Mouse (Mus musculus) left cerebral cortex, adult 2 months (tissue): Measurements from ENCODE around the gene Tpk1. TPM values are rescaled to one million over a fixed set of nuclear protein-coding genes. Genes with fewer than 3 reads are reported as not detected.
"Not testable (repeated sequence)": the region's sequence is repeated elsewhere in the genome, so short reads cannot be mapped to it uniquely, and the experiment has no call there.

ENCODE experiments used
- DNase-seq, 2 experiments: peaks; one replicate each; pipeline ENCODE4 v3.0.0; 2021 to 2022; ENCODE audit warnings: low spot score in 2 of 2, mixed read lengths in 1 of 2; ENCODE audit errors: extremely low spot score in 1 of 2
- H3K27ac ChIP-seq: fragments of 200-600 bp; 2 replicates; pipeline ENCODE4 v1.8.1; 2022
- H3K4me3 ChIP-seq: fragments of 200-600 bp; 2 replicates; pipeline ENCODE4 v1.8.1; 2022
- CTCF ChIP-seq: fragments of 200-600 bp; IDR thresholded peaks from 2 replicates; pipeline ENCODE4 v1.8.1; 2022; ENCODE audit warnings: antibody characterized with exemption, mild to moderate bottlenecking, moderate library complexity
- intact Hi-C: fragments of 180-260 bp; cut with DNase I; formaldehyde crosslinking; loops from one replicate; pipeline ENCODE4 v1.15.1; 2025
- total RNA-seq, 2 experiments: library from RNA; stranded (reverse); gene quantifications; 2 replicates each; pipeline ENCODE4 v1.2.3; 2021

Tpk1 gene
- total RNA-seq, 2 experiments from 2014 or later = 3.2 to 3.9 TPM

DNA sequence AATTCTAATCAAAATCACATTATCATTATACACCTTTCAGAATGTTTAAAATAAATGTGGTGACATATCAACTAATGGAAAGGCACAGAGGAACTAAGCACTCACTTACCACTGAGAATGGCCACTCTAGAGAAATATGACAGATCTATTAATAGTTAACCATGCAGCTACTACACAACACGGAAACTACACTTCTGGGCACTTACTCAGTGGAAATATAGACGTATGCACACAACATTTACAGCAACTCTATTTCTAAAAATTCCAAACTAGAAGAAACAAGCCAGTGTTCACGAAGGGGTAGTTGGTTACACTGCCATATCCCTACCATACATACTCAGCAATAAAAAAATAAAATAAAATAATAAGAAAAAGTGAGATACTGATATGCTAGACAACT, 28.0 kb downstream of the Tpk1 start:
- intact Hi-C loops = no loop called here
- Histone ChIP-seq H3K27ac (no peak overlapping the region), H3K4me3 (no peak overlapping the region)
- DNase-seq = no peak
- TF ChIP-seq CTCF = no peak

DNA sequence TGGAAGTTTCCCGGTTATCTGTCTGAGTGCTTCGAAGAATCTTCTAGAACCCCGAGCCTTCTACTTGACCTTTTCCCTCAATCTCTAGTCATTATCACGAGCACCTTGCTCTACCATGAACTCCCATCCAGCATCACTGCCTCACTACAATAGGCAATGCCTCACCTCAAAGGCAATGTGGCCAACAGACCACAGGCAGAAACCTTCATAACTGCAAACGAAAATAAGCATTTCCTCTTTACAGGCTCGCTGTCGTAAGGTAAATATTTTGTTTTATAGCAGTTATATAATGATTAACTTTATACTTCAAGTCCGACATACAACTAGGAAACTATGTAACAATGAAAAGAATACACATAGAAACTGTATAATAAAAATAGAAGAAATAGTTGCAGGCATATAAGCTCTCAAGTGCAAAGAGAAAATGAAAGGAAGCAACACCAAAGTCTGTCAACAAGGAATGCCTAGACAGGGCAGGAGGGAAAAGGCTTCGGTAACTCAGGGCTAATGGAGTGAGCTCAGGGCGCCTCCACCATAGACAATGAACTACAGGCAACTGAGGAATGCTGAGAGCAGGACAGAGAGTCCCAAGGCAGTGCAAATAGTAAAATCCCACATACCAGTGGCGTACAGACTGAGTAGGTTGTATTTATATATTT, 29.0 kb downstream of the Tpk1 start:
- no peak for TF ChIP-seq CTCF
- H3K4me3 ChIP-seq = no peak overlapping the region
- no peak for DNase-seq
- intact Hi-C loops = no loop called here
- no peak overlapping the region for H3K27ac ChIP-seq

DNA sequence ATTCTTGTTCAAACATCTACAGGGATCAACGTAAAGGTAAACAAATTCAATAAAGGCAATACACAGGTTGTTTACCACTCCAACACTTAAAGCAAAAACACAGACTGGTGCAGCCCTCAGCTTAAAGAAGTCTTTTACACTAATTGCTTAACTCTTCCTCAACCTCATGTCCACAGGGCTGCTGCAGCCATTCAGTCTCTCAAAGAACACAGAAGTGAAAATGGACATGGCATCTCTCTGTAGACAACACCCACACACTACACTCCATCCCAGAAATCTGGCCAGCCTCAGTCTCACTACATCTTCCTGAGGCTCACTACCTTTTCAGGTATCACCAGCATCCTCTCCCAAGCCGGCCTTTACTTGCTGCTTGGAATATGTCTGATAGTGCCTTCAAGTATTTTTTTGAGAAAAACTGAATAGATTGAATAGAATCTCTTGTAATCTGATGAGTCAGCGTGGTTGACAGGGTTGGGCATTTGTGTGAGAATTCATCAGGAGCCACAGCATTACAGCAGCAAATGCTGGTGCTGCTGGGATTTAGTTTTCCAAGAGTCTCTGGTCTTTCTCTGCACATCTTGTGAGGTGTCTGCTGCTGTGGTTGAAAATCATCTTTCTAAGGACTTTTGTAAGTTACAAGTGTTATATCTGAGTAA, 32.6 kb downstream of the Tpk1 start:
- no peak for DNase-seq
- no peak for TF ChIP-seq CTCF
- intact Hi-C loops = no loop called here
- no peak overlapping the region for H3K4me3 ChIP-seq
- no peak overlapping the region for H3K27ac ChIP-seq

DNA sequence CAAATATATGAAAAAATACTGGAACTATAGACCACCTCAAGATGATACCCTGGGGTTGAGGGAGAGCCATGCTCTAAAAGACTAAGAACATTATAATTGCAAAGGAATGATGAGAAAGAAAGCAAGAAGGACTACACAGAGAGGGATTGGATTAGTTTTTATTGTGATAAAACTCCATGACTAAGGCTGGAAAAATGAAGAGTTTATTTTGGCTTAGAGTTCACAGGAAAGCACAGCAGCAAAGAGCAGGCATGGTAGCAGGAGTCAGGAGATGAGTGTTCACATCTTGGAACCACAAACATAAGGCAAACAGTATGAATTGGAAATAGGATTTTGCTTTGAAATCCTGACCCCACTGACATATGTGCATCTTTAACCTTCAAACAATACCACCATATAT, 33.2 kb downstream of the Tpk1 start:
- intact Hi-C loops = no loop called here
- Histone ChIP-seq H3K4me3 (no peak overlapping the region), H3K27ac (no peak overlapping the region)
- no peak for DNase-seq
- no peak for TF ChIP-seq CTCF

DNA sequence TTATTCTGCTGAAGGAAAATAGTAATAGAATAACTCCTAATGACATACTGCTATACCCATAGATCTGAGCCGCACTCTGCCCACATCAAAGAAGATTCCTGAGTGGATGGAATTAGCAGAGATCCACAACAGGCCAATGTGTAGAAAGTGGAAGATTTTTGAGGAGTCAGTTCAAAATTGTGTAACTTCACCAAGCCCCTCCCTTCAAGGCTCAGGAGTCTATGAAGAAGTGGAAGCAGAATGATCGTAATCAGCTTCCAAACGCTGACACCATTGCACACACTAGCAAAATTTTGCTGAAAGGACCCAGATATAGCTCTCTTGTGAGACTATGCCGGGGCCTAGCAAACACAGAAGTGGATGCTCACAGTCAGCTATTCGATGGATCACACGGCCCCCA, 42.6 kb downstream of the Tpk1 start:
- intact Hi-C loops, H3K27ac ChIP-seq, DNase-seq, H3K4me3 ChIP-seq: not testable (repeated sequence)

DNA sequence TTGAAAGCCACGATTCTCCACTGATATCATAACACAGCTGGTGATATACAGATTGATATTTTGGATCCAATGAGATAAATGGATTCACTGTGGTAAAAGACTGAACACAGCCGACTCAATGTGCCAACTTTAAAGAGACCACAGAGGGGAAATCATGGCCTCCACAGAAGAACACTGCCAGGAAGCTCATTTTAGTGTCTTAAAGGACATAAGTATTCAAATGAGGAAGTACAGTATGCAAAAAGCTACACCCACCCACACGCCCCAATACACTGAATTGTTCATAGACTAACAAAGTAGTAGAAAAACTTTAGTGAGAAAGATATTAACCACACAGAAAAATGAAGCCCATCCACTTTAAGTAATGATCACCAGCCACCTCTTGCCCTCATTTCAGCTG, 46.8 kb downstream of the Tpk1 start:
- no peak overlapping the region for H3K27ac ChIP-seq
- H3K4me3 ChIP-seq = no peak overlapping the region
- no peak for DNase-seq
- no peak for TF ChIP-seq CTCF
- intact Hi-C loops = no loop called here

DNA sequence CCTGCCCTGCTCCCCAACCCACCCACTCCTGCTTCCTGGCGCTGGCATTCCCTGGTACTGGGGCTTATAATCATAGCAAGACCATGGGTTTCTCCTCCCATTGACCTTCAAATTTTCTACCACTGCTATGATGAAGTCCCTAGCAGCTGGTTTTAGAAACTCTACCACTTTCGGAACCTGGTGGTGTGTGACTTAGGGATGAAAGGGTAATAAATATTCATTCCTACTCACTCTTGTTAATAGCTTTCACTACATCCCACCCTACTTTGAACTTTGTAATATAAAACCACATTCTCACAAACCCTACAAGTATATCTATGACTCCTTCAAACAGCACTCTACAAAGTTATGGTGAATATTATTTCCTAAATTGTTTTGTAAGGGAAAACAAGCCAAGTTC, 54.3 kb downstream of the Tpk1 start:
- Histone ChIP-seq H3K4me3 (no peak overlapping the region), H3K27ac (no peak overlapping the region)
- intact Hi-C loops = no loop called here
- TF ChIP-seq CTCF = no peak
- DNase-seq = no peak

DNA sequence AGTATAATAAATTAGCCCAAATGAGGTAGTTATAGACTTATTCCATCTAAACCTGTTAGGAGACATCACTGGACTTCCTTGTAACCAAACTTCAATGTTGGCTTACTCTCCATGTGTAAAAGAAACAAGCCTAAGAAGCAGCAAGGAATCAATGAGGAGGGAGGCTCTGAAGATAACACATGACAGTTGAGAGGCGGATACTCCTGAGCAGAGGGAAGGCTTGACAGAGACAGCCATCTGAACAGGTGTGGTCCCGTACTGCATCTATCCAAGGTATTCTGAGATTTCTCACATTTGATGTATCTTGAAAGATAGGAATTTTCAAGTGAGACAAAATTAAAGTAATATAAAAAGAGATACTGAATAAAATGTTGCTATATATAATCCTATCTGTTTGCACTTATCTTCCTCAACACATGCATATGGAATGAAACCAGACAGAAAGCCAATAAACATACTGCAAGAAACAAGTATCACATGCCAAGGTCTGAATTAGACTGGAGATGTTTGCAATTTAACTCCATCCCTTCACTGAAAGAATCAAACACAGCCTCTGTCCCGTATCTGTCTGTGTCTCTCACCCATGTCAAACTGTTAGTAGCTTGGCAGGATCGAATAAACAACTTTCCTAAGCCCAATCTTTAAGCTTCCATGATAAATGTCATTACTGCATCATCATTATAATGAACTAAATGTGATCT, 75.1 kb downstream of the Tpk1 start:
- intact Hi-C loops = no loop called here
- Histone ChIP-seq H3K4me3 (no peak overlapping the region), H3K27ac (no peak overlapping the region)
- no peak for DNase-seq
- TF ChIP-seq CTCF = no peak

DNA sequence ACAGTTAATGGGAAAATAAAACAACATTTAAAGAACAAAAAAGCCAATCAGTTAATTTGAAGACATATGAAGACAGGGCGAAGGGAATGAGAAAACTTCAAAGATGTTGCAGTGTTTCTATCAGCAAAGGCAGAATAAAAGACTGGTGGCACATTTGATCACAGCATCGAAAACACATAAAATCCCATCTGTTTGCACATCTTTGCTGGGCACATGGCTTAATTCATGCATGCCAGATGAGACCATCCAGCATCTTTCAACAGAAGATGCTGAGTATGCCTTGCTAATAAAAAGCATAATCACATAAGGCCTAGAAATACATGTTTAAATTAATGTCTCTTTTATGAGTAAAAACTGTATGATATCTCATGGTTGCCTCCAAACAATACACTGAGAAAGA, 80.8 kb downstream of the Tpk1 start:
- H3K4me3 ChIP-seq = no peak overlapping the region
- TF ChIP-seq CTCF = no peak
- intact Hi-C loops = no loop called here
- no peak overlapping the region for H3K27ac ChIP-seq
- no peak for DNase-seq

DNA sequence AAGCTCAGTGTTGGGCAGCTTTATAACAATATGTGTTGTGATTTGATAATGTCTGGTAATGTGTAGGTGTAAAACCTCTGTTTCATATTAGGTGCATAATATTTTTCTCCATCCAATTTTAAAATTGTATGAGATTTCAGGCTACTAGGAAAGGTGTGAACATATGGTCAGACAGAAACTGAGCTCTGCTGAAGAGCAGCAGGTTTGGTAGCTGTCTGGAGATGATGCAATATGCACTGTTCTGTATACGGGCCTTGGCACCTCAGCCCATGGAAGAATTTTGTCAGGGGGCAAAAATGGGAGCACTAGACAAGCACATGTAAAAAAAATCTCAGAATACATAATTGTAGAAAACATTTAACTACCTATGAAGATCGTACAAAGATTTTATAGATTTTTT, 84.3 kb downstream of the Tpk1 start:
- no peak for TF ChIP-seq CTCF
- intact Hi-C loops = no loop called here
- H3K27ac ChIP-seq = no peak overlapping the region

DNA sequence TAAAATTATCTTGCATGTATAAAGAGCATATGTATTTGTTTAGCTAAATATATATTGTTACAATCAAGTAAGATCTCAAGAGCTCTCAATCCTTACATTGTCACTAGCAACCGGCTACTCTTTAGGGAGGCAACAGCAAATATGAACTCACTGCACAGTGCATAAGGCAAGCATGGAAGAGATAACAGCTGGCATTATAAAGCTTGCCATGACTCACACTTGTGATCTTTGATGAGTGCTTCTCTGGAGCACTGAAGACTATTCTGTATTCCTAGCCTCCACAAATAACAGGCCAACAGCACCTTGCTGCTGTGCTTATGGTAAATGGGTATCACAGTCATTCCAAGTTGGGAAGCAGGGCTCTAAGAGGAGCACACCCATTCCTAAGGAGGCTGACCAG, 98.2 kb downstream of the Tpk1 start:
- Histone ChIP-seq H3K27ac (no peak overlapping the region), H3K4me3 (no peak overlapping the region)
- no peak for TF ChIP-seq CTCF
- no peak for DNase-seq
- intact Hi-C loops = no loop called here

More for the DNA sequence above, 84.3 kb downstream of the Tpk1 start:
- H3K4me3 ChIP-seq = no peak overlapping the region
- DNase-seq = no peak

DNA sequence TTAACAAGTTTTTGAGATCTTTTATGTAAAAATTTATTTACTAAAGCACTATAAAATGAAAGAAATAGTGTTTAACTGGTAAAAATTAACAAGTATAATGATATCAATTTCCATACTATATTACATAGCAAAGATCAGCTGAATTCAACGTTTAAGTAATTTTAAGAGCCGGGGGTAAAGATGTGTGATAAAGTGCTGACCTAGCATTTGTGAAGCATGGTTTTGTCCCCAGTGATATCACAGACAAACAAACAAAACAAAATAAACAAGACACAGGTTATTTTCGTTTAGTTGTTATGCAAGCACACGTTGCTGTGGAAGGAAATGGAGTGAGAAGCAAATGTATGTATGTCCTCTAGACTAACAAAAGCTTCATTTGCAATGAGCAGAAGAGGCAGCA, 103.6 kb downstream of the Tpk1 start:
- no peak overlapping the region for H3K4me3 ChIP-seq
- TF ChIP-seq CTCF = no peak
- no peak overlapping the region for H3K27ac ChIP-seq
- intact Hi-C loops = no loop called here
- no peak for DNase-seq

DNA sequence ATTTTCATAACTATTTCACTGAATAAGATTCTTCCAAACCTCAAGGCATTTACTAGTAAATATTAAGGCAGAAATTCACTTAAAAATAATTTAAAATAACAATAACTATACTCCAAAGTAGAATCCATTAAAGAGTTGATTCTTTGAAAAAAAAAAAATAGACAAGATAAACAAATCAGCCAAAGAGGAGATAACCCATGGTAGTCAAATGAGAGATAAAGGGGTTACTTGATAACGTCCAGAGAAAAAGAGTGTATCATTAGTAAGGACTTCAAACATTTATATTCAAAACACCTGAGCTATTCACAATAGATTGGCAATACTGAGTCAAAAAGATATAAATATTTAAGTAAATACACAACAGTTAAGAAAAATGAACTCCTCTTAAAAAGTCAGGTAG, 114.7 kb downstream of the Tpk1 start:
- TF ChIP-seq CTCF = no peak
- Histone ChIP-seq H3K27ac (no peak overlapping the region), H3K4me3 (no peak overlapping the region)
- no peak for DNase-seq
- intact Hi-C loops = no loop called here
